Mouse (Mus musculus): ENCODE measurements around the gene Ptpn12. TPM values are rescaled to one million over a fixed set of nuclear protein-coding genes. Genes with fewer than 3 reads are reported as not detected.

Ptpn12 gene
- total and polyA plus RNA-seq, 3 experiments = 3.2 to 16.5 (median 12.7) TPM

GRCm38 (mm10) chr5:21001622-21002315, 53.9 kb downstream of the Ptpn12 start:
- Histone ChIP-seq H3K27ac (ENCODE audit: insufficient read depth, low read depth) (no peak overlapping the region), H3K4me3 (replicated peaks in 1 of 3; ENCODE audit: low read depth in 2 of 3, low read length in 2 of 3, poor library complexity in 1 of 3) (no peak overlapping the region), H3K36me3 (replicated peaks in 1 of 2; ENCODE audit: control insufficient read depth in 1 of 2, insufficient read depth in 1 of 2, low read length in 1 of 2) (peaks cover 13 to 57% of the 10 kb centered on the region in 2 experiments), H3K9me3 (replicated peaks; ENCODE audit: low read length) (no peaks in the 10 kb centered on the region), H3K27me3 (replicated peaks) (no peaks in the 10 kb centered on the region), H3K4me2 (ENCODE audit: insufficient read depth, low read depth, poor library complexity, severe bottlenecking) (no peak overlapping the region), H3K9ac (ENCODE audit: insufficient read depth, low read depth) (no peak overlapping the region), H3K4me1 (ENCODE audit: control insufficient read depth in 1 of 2, insufficient read depth in 2 of 2) (no peaks in the 10 kb centered on the region), H3K79me2 (replicated peaks; ENCODE audit: control insufficient read depth, extremely low read depth, insufficient read depth, poor library complexity, severe bottlenecking) (no peaks in the 10 kb centered on the region)
- in situ Hi-C loops (cut with MboI; ENCODE audit: low pct_ligation_motif_present, low pct_unique_long_range_greater_than_20kb, low sequenced_read_pairs) (no loop called here), dilution Hi-C loops (cut with MboI; ENCODE audit: extremely low pct_ligation_motif_present, extremely low pct_unique_long_range_greater_than_20kb, low sequenced_read_pairs) (no loop called here)
- no peak for TF ChIP-seq HCFC1 (IDR thresholded peaks at IDR 0.05; ENCODE audit: low read depth, low read length)
- TF ChIP-seq GABPA (IDR thresholded peaks at IDR 0.05; ENCODE audit: insufficient replicate concordance, low read depth, low read length) = no peak
- TF ChIP-seq CHD2 (IDR thresholded peaks at IDR 0.05; ENCODE audit: low read length) = no peak
- no peak for TF ChIP-seq MEF2A (IDR thresholded peaks at IDR 0.05; ENCODE audit: borderline replicate concordance, low read depth, low read length)
- TF ChIP-seq MXI1 (IDR thresholded peaks at IDR 0.05; ENCODE audit: low read depth, low read length) = no peak
- TF ChIP-seq MAFK (IDR thresholded peaks at IDR 0.05; ENCODE audit: insufficient replicate concordance, low read length) = no peak
- TF ChIP-seq ETS1 (conservative IDR thresholded peaks at IDR 0.05; ENCODE audit: low read depth, low read length) = no peak
- TF ChIP-seq POLR2A (IDR thresholded peaks at IDR 0.05; ENCODE audit: low read depth, low read length) = no peak
- no peak for TF ChIP-seq ZMIZ1 (IDR thresholded peaks at IDR 0.05; ENCODE audit: low read depth, low read length)
- no peak for TF ChIP-seq EP300 (IDR thresholded peaks at IDR 0.05; ENCODE audit: low read length)
- no peak for TF ChIP-seq TBP (conservative IDR thresholded peaks at IDR 0.05; ENCODE audit: low read depth, low read length)
- TF ChIP-seq PAX5 (IDR thresholded peaks at IDR 0.05; ENCODE audit: low read length) = no peak
- no peak for TF ChIP-seq ELF1 (IDR thresholded peaks at IDR 0.05; ENCODE audit: low read depth, low read length)
- no peak for TF ChIP-seq UBTF (IDR thresholded peaks at IDR 0.05; ENCODE audit: low read depth, low read length)
- no peak for TF ChIP-seq NRF1 (IDR thresholded peaks at IDR 0.05; ENCODE audit: low read depth, low read length)
- TF ChIP-seq JUN (IDR thresholded peaks at IDR 0.05; ENCODE audit: insufficient read depth, low read depth, low read length) = no peak
- TF ChIP-seq RAD21 (IDR thresholded peaks at IDR 0.05; ENCODE audit: low read depth, low read length) = no peak
- no peak for DNase-seq (ENCODE audit: extremely low read depth)

DNA sequence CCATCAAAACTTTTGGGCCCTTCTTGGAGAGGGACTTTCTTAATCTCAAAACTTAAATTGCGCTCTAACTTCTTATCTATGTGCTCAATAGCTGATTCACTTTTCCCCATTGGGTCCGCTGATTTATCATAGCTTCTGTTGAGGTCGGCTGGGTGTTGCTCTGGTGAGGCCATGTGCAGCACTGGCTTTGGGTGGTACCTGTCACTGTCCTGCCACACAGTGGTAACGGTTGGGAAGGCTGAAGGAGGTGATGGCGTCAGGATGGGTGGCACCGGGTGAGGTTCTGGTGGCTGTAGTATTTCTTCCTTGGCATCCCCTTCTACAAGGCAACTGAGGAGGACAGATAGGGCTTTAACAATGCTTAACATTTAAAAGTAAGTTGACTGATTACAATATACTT, 57.3 kb downstream of the Ptpn12 start:
- in situ Hi-C loops (cut with MboI; ENCODE audit: low pct_ligation_motif_present, low pct_unique_long_range_greater_than_20kb, low sequenced_read_pairs) = no loop called here
- no peak for DNase-seq (ENCODE audit: extremely low read depth)

More for the DNA sequence above, 57.3 kb downstream of the Ptpn12 start:
- Histone ChIP-seq H3K9me3 (replicated peaks; ENCODE audit: low read length) (no peaks in the 10 kb centered on the region), H3K9ac (ENCODE audit: insufficient read depth, low read depth) (no peak overlapping the region), H3K27ac (ENCODE audit: insufficient read depth, low read depth) (no peak overlapping the region), H3K79me2 (replicated peaks; ENCODE audit: control insufficient read depth, extremely low read depth, insufficient read depth, poor library complexity, severe bottlenecking) (no peaks in the 10 kb centered on the region), H3K4me2 (ENCODE audit: insufficient read depth, low read depth, poor library complexity, severe bottlenecking) (no peak overlapping the region), H3K27me3 (replicated peaks) (no peaks in the 10 kb centered on the region), H3K4me1 (ENCODE audit: control insufficient read depth in 1 of 2, insufficient read depth in 2 of 2) (no peaks in the 10 kb centered on the region), H3K4me3 (replicated peaks in 1 of 3; ENCODE audit: low read depth in 2 of 3, low read length in 2 of 3, poor library complexity in 1 of 3) (no peak overlapping the region), H3K36me3 (replicated peaks in 1 of 2; ENCODE audit: control insufficient read depth in 1 of 2, insufficient read depth in 1 of 2, low read length in 1 of 2) (peaks cover 13 to 69% of the 10 kb centered on the region in 2 experiments)
- no peak for TF ChIP-seq CHD1 (IDR thresholded peaks at IDR 0.05; ENCODE audit: low read depth, low read length)
- TF ChIP-seq USF2 (conservative IDR thresholded peaks at IDR 0.05; ENCODE audit: low read depth, low read length) = no peak
- dilution Hi-C loops (cut with MboI; ENCODE audit: extremely low pct_ligation_motif_present, extremely low pct_unique_long_range_greater_than_20kb, low sequenced_read_pairs) = no loop called here
